Mouse (Mus musculus) bone marrow macrophage, adult 2 months (primary cell): Measurements from ENCODE around the gene Uba7.

Experiments used
- CTCF ChIP-seq: IDR thresholded peaks from 2 replicates; pipeline ENCODE4 v1.5.1; 2012; ENCODE audit warnings: low read depth, mild to moderate bottlenecking, low read length, moderate library complexity
- POLR2A ChIP-seq: IDR thresholded peaks from 2 replicates; pipeline ENCODE4 v1.6.1; 2012; ENCODE audit warnings: mild to moderate bottlenecking, low read depth, low read length, borderline replicate concordance

DNA sequence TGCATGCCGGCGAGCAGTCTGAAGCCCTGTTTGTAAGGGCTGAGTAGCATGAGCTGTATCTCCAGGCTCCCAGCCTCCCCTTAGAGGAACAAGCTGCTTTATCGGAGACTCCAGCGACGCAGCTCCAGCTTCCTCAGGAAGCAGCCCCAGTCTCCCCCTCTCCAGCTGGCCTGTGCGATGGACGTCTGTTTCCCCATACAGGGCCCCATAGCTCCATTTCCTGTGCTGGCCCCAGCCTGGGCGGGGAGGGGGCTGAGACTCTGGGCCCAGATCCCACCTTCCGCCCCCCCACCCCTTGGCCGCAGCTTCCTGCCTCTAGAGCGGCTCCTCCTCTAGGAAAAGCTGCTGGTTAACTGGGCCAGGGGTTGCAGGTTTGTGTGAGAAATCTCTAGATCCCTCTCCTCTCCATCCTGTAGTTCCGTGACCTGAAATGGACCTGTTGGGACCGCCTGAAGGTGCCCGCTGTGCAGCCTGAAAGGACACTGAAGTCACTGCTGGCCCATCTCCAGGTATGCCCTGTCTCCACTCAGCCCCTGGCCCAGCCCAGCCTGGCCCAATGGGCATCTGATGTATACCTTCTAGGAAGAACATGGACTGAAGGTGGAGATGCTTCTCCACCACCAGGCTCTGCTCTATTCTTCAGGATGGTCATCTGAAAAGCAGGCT is 7.5 kb downstream of the Uba7 start, which contains the start of gene Gm20661:
- TF ChIP-seq CTCF (no peak), POLR2A (no peak)
